Mouse (Mus musculus): ENCODE data around the gene Vkorc1. TPM values are rescaled to one million over a fixed set of nuclear protein-coding genes. Genes with fewer than 3 reads are reported as not detected.

Gene Vkorc1
- polyA plus RNA-seq, 1 experiment, result 31.8 TPM

DNA sequence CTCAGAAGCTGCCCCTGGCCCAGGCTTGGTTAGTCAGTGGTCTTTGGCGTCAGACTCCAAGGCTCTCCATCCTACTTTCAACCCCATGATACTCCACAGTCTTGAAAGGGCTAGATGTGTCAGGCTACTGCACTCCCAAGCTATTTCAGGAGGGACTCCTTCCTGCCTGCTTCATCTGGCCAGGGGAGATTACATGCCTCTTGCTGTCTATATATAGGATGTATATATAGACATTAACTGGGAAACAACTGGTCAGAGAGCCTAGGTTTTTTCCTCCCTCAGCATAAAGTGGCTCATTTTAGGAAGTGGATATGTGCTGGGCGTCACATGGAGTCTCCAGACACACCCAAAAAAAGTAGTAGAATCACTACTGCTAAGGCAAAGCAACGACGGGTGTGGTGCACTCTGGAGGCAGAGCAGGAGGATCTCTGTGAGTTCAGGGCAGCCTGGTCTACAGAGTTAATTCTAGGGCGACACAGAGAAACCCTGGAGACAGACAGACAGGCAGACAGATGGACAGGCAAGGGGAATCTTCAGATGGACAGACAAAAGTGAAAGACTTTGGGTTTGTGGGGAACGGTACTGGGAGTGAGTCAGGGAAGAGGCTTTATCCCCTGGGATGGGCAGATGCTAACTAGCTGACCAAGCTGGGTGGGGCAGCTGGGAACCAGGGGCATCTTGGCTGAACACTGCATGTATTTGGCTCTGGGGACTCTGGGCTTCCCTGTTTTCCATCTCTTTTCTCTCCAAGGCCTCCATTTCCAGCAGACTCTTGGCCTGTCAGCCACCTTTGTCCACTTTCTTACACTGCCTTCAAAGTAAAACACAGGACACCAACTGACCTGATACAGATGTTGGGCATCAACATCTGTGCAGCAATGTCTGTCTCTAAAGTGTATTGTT lies 45.2 kb downstream of the Vkorc1 start:
- no peak overlapping the region for H3K4me3 ChIP-seq (ENCODE audit: low read depth, low read length)
- H3K36me3 ChIP-seq (ENCODE audit: control insufficient read depth, insufficient read depth, low read length, poor library complexity, severe bottlenecking), result no peaks in the 10 kb centered on the region
- H3K4me1 ChIP-seq (ENCODE audit: control insufficient read depth, insufficient read depth, low read length), result no peaks in the 10 kb centered on the region
- H3K9me3 ChIP-seq (replicated peaks; ENCODE audit: control insufficient read depth, insufficient read depth, low read length, poor library complexity, severe bottlenecking), result no peaks in the 10 kb centered on the region
- peak overlapping the region; percentile 9 for H3K27ac ChIP-seq (ENCODE audit: insufficient read depth, low read length)
- no peak for TF ChIP-seq CTCF (IDR thresholded peaks at IDR 0.05; ENCODE audit: low read depth, low read length)
- TF ChIP-seq EP300 (IDR thresholded peaks at IDR 0.05; ENCODE audit: insufficient read depth, low read depth, low read length), result no peak
- no peak for TF ChIP-seq POLR2A (IDR thresholded peaks at IDR 0.05; ENCODE audit: insufficient read depth, low read length)
- H3K9ac ChIP-seq (ENCODE audit: low read depth, poor library complexity, severe bottlenecking), result no peak overlapping the region
- H3K27me3 ChIP-seq (ENCODE audit: control insufficient read depth, insufficient read depth, low read length, poor library complexity, severe bottlenecking), result no peaks in the 10 kb centered on the region

Other genes with a start within 250 kb of the Vkorc1 start
- 48.6 and 49.8 TPM in 2 replicates for gene Bcl7c, start 186.7 kb downstream of the Vkorc1 start, polyA plus RNA-seq (2011; ENCODE audit: insufficient read depth, insufficient read length, low read depth, missing spikeins)
- 8.8 and 13.9 TPM in 2 replicates for gene Ctf1, start 182.9 kb downstream of the Vkorc1 start, polyA plus RNA-seq (2011; ENCODE audit: insufficient read depth, insufficient read length, low read depth, missing spikeins)
- not detected in 2 replicates for gene Ctf2, start 163.5 kb downstream of the Vkorc1 start, polyA plus RNA-seq (2011; ENCODE audit: insufficient read depth, insufficient read length, low read depth, missing spikeins)
- gene Fbxl19, start 151.1 kb downstream of the Vkorc1 start, polyA plus RNA-seq (2011; ENCODE audit: insufficient read depth, insufficient read length, low read depth, missing spikeins), result 55.1 and 58.3 TPM in 2 replicates
- gene Orai3, start 125.8 kb downstream of the Vkorc1 start, polyA plus RNA-seq (2011; ENCODE audit: insufficient read depth, insufficient read length, low read depth, missing spikeins), result 20.2 and 23.2 TPM in 2 replicates
- 49.1 and 51.7 TPM in 2 replicates for gene Setd1a, start 118.9 kb downstream of the Vkorc1 start, polyA plus RNA-seq (2011; ENCODE audit: insufficient read depth, insufficient read length, low read depth, missing spikeins)
- gene Gm49388, start 110.0 kb downstream of the Vkorc1 start, polyA plus RNA-seq (2011; ENCODE audit: insufficient read depth, insufficient read length, low read depth, missing spikeins), result not detected in 2 replicates
- 7.9 and 11.2 TPM in 2 replicates for gene Hsd3b7, start 95.0 kb downstream of the Vkorc1 start, polyA plus RNA-seq (2011; ENCODE audit: insufficient read depth, insufficient read length, low read depth, missing spikeins)
- gene Stx4a, start 71.3 kb downstream of the Vkorc1 start, polyA plus RNA-seq (2011; ENCODE audit: insufficient read depth, insufficient read length, low read depth, missing spikeins), result 122 and 126 TPM in 2 replicates
- 6.9 and 8.5 TPM in 2 replicates for gene Stx1b, start 71.1 kb downstream of the Vkorc1 start, polyA plus RNA-seq (2011; ENCODE audit: insufficient read depth, insufficient read length, low read depth, missing spikeins)
- gene Zfp646, start 19.4 kb downstream of the Vkorc1 start, polyA plus RNA-seq (2011; ENCODE audit: insufficient read depth, insufficient read length, low read depth, missing spikeins), result 42.5 TPM in 2 replicates
- gene Zfp668, start 18.8 kb downstream of the Vkorc1 start, polyA plus RNA-seq (2011; ENCODE audit: insufficient read depth, insufficient read length, low read depth, missing spikeins), result 15.3 and 17.1 TPM in 2 replicates
- gene Prss53, start 4.6 kb downstream of the Vkorc1 start, polyA plus RNA-seq (2011; ENCODE audit: insufficient read depth, insufficient read length, low read depth, missing spikeins), result 0.46 and 0.67 TPM in 2 replicates
- not detected in 2 replicates for gene Gm21974, start 163 bp downstream of the Vkorc1 start, polyA plus RNA-seq (2011; ENCODE audit: insufficient read depth, insufficient read length, low read depth, missing spikeins)
- gene Bckdk, start 8.5 kb upstream of the Vkorc1 start, polyA plus RNA-seq (2011; ENCODE audit: insufficient read depth, insufficient read length, low read depth, missing spikeins), result 77.3 and 81.1 TPM in 2 replicates
- 43.2 and 47.1 TPM in 2 replicates for gene Kat8, start 16.9 kb upstream of the Vkorc1 start, polyA plus RNA-seq (2011; ENCODE audit: insufficient read depth, insufficient read length, low read depth, missing spikeins)
- gene Prss8, start 34.5 kb upstream of the Vkorc1 start, polyA plus RNA-seq (2011; ENCODE audit: insufficient read depth, insufficient read length, low read depth, missing spikeins), result 73.0 and 74.5 TPM in 2 replicates
- 21.2 and 22.4 TPM in 2 replicates for gene Prss36, start 51.1 kb upstream of the Vkorc1 start, polyA plus RNA-seq (2011; ENCODE audit: insufficient read depth, insufficient read length, low read depth, missing spikeins)
- gene Fus, start 71.8 kb upstream of the Vkorc1 start, polyA plus RNA-seq (2011; ENCODE audit: insufficient read depth, insufficient read length, low read depth, missing spikeins), result 1,572 and 1,655 TPM in 2 replicates
- 25.0 and 29.8 TPM in 2 replicates for gene Pycard, start 98.2 kb upstream of the Vkorc1 start, polyA plus RNA-seq (2011; ENCODE audit: insufficient read depth, insufficient read length, low read depth, missing spikeins)
- 0.56 TPM in 1 of 2 replicates, not detected in the other for gene Trim72, start 108.3 kb upstream of the Vkorc1 start, polyA plus RNA-seq (2011; ENCODE audit: insufficient read depth, insufficient read length, low read depth, missing spikeins)
- gene Itgam, start 167.0 kb upstream of the Vkorc1 start, polyA plus RNA-seq (2011; ENCODE audit: insufficient read depth, insufficient read length, low read depth, missing spikeins), result not detected in 2 replicates
- not detected in 2 replicates for gene Gm49368, start 167.1 kb upstream of the Vkorc1 start, polyA plus RNA-seq (2011; ENCODE audit: insufficient read depth, insufficient read length, low read depth, missing spikeins)
- gene Itgax, start 233.9 kb upstream of the Vkorc1 start, polyA plus RNA-seq (2011; ENCODE audit: insufficient read depth, insufficient read length, low read depth, missing spikeins), result not detected in 2 replicates